Mouse (Mus musculus): ENCODE measurements around the gene Apol11b. TPM values are rescaled to one million over a fixed set of nuclear protein-coding genes. Genes with fewer than 3 reads are reported as not detected.

Gene Apol11b
- polyA plus RNA-seq, 1 experiment from 2014 or later: not detected

GRCm38 (mm10) chr15:77587026-77587425 lies 56.1 kb downstream of the Apol11b start:
- H3K27ac ChIP-seq (ENCODE audit: low read depth, low read length): no peak overlapping the region
- DNase-seq (ENCODE audit: low spot score) (no peak), ATAC-seq (ENCODE audit: low FRiP score) (no peak)
- no peak overlapping the region for H3K4me3 ChIP-seq (ENCODE audit: low read depth, low read length)
- no peak overlapping the region for H3K4me2 ChIP-seq (replicated peaks; ENCODE audit: low read depth, low read length)
- H3K9ac ChIP-seq (ENCODE audit: low read depth, low read length): no peak overlapping the region
- no peaks in the 10 kb centered on the region for H3K27me3 ChIP-seq (ENCODE audit: control insufficient read depth, insufficient read depth, low read length)
- H3K9me3 ChIP-seq (ENCODE audit: control insufficient read depth, low read length): no peaks in the 10 kb centered on the region
- H3K4me1 ChIP-seq (replicated peaks; ENCODE audit: control insufficient read depth, insufficient read depth, low read length): no peaks in the 10 kb centered on the region
- no peaks in the 10 kb centered on the region for H3K36me3 ChIP-seq (ENCODE audit: control insufficient read depth, insufficient read depth, low read length)

Other genes starting within 250 kb of the Apol11b start
- not detected in 2 replicates for gene Apol7a, start 244.2 kb downstream of the Apol11b start, polyA plus RNA-seq (2014; fragmentation: Nextera tagmentation; extraction: Ambion mirVana)
- gene Apol9a, start 232.2 kb downstream of the Apol11b start, polyA plus RNA-seq (2014; fragmentation: Nextera tagmentation; extraction: Ambion mirVana): 0.03 and 0.06 TPM in 2 replicates
- gene Apol7b, start 195.8 kb downstream of the Apol11b start, polyA plus RNA-seq (2014; fragmentation: Nextera tagmentation; extraction: Ambion mirVana): not detected in 2 replicates
- gene Apol10a, start 166.2 kb downstream of the Apol11b start, polyA plus RNA-seq (2014; fragmentation: Nextera tagmentation; extraction: Ambion mirVana): not detected in 2 replicates
- gene Apol11a, start 135.0 kb downstream of the Apol11b start, polyA plus RNA-seq (2014; fragmentation: Nextera tagmentation; extraction: Ambion mirVana): not detected in 2 replicates
- not detected in 2 replicates for gene Apol7c, start 110.0 kb downstream of the Apol11b start, polyA plus RNA-seq (2014; fragmentation: Nextera tagmentation; extraction: Ambion mirVana)
- not detected in 2 replicates for gene 1700025B11Rik, start 81.4 kb downstream of the Apol11b start, polyA plus RNA-seq (2014; fragmentation: Nextera tagmentation; extraction: Ambion mirVana)
- gene Apol10b, start 47.2 kb downstream of the Apol11b start, polyA plus RNA-seq (2014; fragmentation: Nextera tagmentation; extraction: Ambion mirVana): 0.10 TPM in 1 of 2 replicates, not detected in the other
- not detected in 2 replicates for gene Gm36245, start 44.0 kb downstream of the Apol11b start, polyA plus RNA-seq (2014; fragmentation: Nextera tagmentation; extraction: Ambion mirVana)
- not detected in 2 replicates for gene Apol7e, start 55.6 kb upstream of the Apol11b start, polyA plus RNA-seq (2014; fragmentation: Nextera tagmentation; extraction: Ambion mirVana)
- not detected in 2 replicates for gene Apol9b, start 85.8 kb upstream of the Apol11b start, polyA plus RNA-seq (2014; fragmentation: Nextera tagmentation; extraction: Ambion mirVana)
- 0.06 and 0.20 TPM in 2 replicates for gene Apol8, start 113.7 kb upstream of the Apol11b start, polyA plus RNA-seq (2014; fragmentation: Nextera tagmentation; extraction: Ambion mirVana)
- 20.7 and 29.8 TPM in 2 replicates for gene Myh9, start 198.9 kb upstream of the Apol11b start, polyA plus RNA-seq (2014; fragmentation: Nextera tagmentation; extraction: Ambion mirVana)